In genomic region chr7:81557252-81557984, GRCm38 (mm10) we compare ENCODE assay signal across 23 mouse cellular contexts. TPM values are rescaled to one million over a fixed set of nuclear protein-coding genes. Genes with fewer than 3 reads are reported as not detected.
A peak's percentile ranks its signal among the peaks of the same experiment; 100 is the strongest.
DNase-seq lines count a peak whose midpoint lies in the region; ATAC-seq and TF ChIP-seq lines count a peak whose summit lies in the region.
"Had no signal": no experiment of that assay in that cellular context is flagged by ENCODE, and none has a peak within 500 bp of the region (broad histone marks: within the 10 kb centered on the region; RNA-seq: fewer than 3 reads in every experiment).

No protein-coding gene starts in this region.

- no peaks in the 10 kb centered on the region for H3K4me1 ChIP-seq in embryonic facial prominence, embryonic 14.5 days (ENCODE audit: control insufficient read depth, insufficient read depth, low read length)
- peaks cover 7% of the 10 kb centered on the region; the same call in 1 of the 2 replicates for H3K4me1 ChIP-seq in embryonic facial prominence, embryonic 10.5 days
- no peaks in the 10 kb centered on the region for H3K4me1 ChIP-seq in midbrain, postnatal 0 days (ENCODE audit: insufficient read depth, low read length)
- H3K4me1 ChIP-seq in midbrain, embryonic 13.5 days (replicated peaks), result peaks cover 15% of the 10 kb centered on the region
- H3K4me1 ChIP-seq: neural tube, embryonic 12.5 days had no signal

- H3K4me2 ChIP-seq in embryonic facial prominence, embryonic 14.5 days (ENCODE audit: low read depth, low read length), result no peak overlapping the region
- no peak overlapping the region for H3K4me2 ChIP-seq in midbrain, postnatal 0 days (ENCODE audit: low read depth, low read length, poor library complexity, severe bottlenecking)
- H3K4me2 ChIP-seq in midbrain, embryonic 13.5 days (replicated peaks), result no peak overlapping the region
- H3K4me2 ChIP-seq: embryonic facial prominence, embryonic 13.5 days; neural tube, embryonic 12.5 days had no signal

- TF ChIP-seq CTCF in midbrain, postnatal 0 days (IDR thresholded peaks at IDR 0.05), result no peak

- WGBS in embryonic facial prominence, embryonic 14.5 days, result 50% methylated on average over 7 of the region's 7 CpGs
- 86% methylated on average over 7 of the region's 7 CpGs for WGBS in embryonic facial prominence, embryonic 10.5 days
- 81% methylated on average over 7 of the region's 7 CpGs for WGBS in midbrain, postnatal 0 days
- 82% methylated on average over 7 of the region's 7 CpGs for WGBS in midbrain, embryonic 13.5 days

- H3K9ac ChIP-seq in embryonic facial prominence, embryonic 14.5 days (ENCODE audit: low read depth, low read length), result no peak overlapping the region
- no peak overlapping the region for H3K9ac ChIP-seq in midbrain, postnatal 0 days (replicated peaks; ENCODE audit: low read length, poor library complexity, severe bottlenecking)
- H3K9ac ChIP-seq in midbrain, embryonic 13.5 days (replicated peaks), result no peak overlapping the region
- H3K9ac ChIP-seq: embryonic facial prominence, embryonic 13.5 days; liver, postnatal 0 days; neural tube, embryonic 12.5 days had no signal

- no peaks in the 10 kb centered on the region for H3K36me3 ChIP-seq in embryonic facial prominence, embryonic 14.5 days (ENCODE audit: control insufficient read depth, insufficient read depth, low read length)
- no peaks in the 10 kb centered on the region for H3K36me3 ChIP-seq in embryonic facial prominence, embryonic 10.5 days (replicated peaks)
- H3K36me3 ChIP-seq in midbrain, postnatal 0 days (ENCODE audit: insufficient read depth, low read length), result no peaks in the 10 kb centered on the region
- H3K36me3 ChIP-seq in midbrain, embryonic 13.5 days, result no peaks in the 10 kb centered on the region
- H3K36me3 ChIP-seq: embryonic facial prominence, embryonic 13.5 days; hindbrain, embryonic 10.5 days; neural tube, embryonic 12.5 days had no signal

- intact Hi-C loops in heart, postnatal 10 days (cut with DNase I), result no loop called here

- no peaks in the 10 kb centered on the region for H3K27me3 ChIP-seq in embryonic facial prominence, embryonic 14.5 days (replicated peaks; ENCODE audit: control insufficient read depth, insufficient read depth, low read length)
- H3K27me3 ChIP-seq in embryonic facial prominence, embryonic 10.5 days (replicated peaks; ENCODE audit: low read depth, poor library complexity, severe bottlenecking), result no peaks in the 10 kb centered on the region
- H3K27me3 ChIP-seq in midbrain, postnatal 0 days (ENCODE audit: insufficient read depth, low read length), result no peaks in the 10 kb centered on the region
- H3K27me3 ChIP-seq in midbrain, embryonic 13.5 days, result no peaks in the 10 kb centered on the region
- H3K27me3 ChIP-seq: embryonic facial prominence, embryonic 13.5 days; neural tube, embryonic 12.5 days had no signal

- DNase-seq in embryonic facial prominence, embryonic 14.5 days (ENCODE audit: low spot score), result peak; percentile 82
- DNase-seq in embryonic facial prominence, embryonic 10.5 days (ENCODE audit: low spot score), result no peak
- DNase-seq in heart, postnatal 10 days, result peak; percentile 27 to 34
- no peak for DNase-seq in heart, adult 9 months (ENCODE audit: low spot score in 2 of 2)
- peak; percentile 22 for DNase-seq in midbrain, postnatal 0 days (ENCODE audit: low spot score)
- peak; percentile 72 for DNase-seq in lung, postnatal 36 days
- no peak for DNase-seq in gastrocnemius, postnatal 4 days (ENCODE audit: low spot score in 2 of 2)
- DNase-seq: adrenal gland, adult 2 months; cerebellum, adult 9-10 months; heart, adult 18-20 months; kidney, adult 18-20 months; kidney, postnatal 14 days; liver; liver, postnatal 0 days; right cerebral cortex, postnatal 4 days had no signal

- no peak overlapping the region for H3K4me3 ChIP-seq in embryonic facial prominence, embryonic 14.5 days (ENCODE audit: low read depth, low read length)
- H3K4me3 ChIP-seq in embryonic facial prominence, embryonic 10.5 days, result no peak overlapping the region
- H3K4me3 ChIP-seq in midbrain, postnatal 0 days (ENCODE audit: low read depth, low read length), result no peak overlapping the region
- no peak overlapping the region for H3K4me3 ChIP-seq in midbrain, embryonic 13.5 days (replicated peaks)
- H3K4me3 ChIP-seq: embryonic facial prominence, embryonic 13.5 days; hindbrain, embryonic 10.5 days; neural tube, embryonic 12.5 days had no signal

- H3K27ac ChIP-seq in embryonic facial prominence, embryonic 14.5 days (replicated peaks; ENCODE audit: low read depth, low read length), result no peak overlapping the region
- H3K27ac ChIP-seq in embryonic facial prominence, embryonic 10.5 days (replicated peaks), result no peak overlapping the region
- H3K27ac ChIP-seq in midbrain, postnatal 0 days (ENCODE audit: low read depth, low read length), result no peak overlapping the region
- no peak overlapping the region for H3K27ac ChIP-seq in midbrain, embryonic 13.5 days
- H3K27ac ChIP-seq: embryonic facial prominence, embryonic 13.5 days; hindbrain, embryonic 10.5 days; neural tube, embryonic 12.5 days had no signal

- peak; percentile 63; the same call in 1 of the 2 replicates for ATAC-seq in embryonic facial prominence, embryonic 14.5 days (ENCODE audit: low read depth)
- no peak for ATAC-seq in midbrain, postnatal 0 days (ENCODE audit: low FRiP score)
- no peak for ATAC-seq in midbrain, embryonic 13.5 days
- ATAC-seq: liver, postnatal 0 days had no signal

- no peaks in the 10 kb centered on the region for H3K9me3 ChIP-seq in embryonic facial prominence, embryonic 14.5 days (ENCODE audit: control insufficient read depth, low read length)
- no peaks in the 10 kb centered on the region for H3K9me3 ChIP-seq in embryonic facial prominence, embryonic 10.5 days
- no peaks in the 10 kb centered on the region for H3K9me3 ChIP-seq in midbrain, postnatal 0 days (ENCODE audit: low read length)
- no peaks in the 10 kb centered on the region for H3K9me3 ChIP-seq in midbrain, embryonic 13.5 days
- H3K9me3 ChIP-seq: embryonic facial prominence, embryonic 13.5 days; hindbrain, embryonic 10.5 days; neural tube, embryonic 12.5 days had no signal

RNA-seq across cellular contexts. Expression of gene Fsd2, which starts 9.3 kb away (rescaled TPM):
- polyA plus RNA-seq in embryonic facial prominence, embryonic 14.5 days (2014; fragmentation: Nextera tagmentation; extraction: Ambion mirVana), result 3.7 and 5.0 TPM in 2 replicates
- 0.04 TPM in 1 of 2 replicates, not detected in the other for polyA plus RNA-seq in embryonic facial prominence, embryonic 10.5 days (2016; fragmentation: Nextera tagmentation; extraction: Ambion mirVana)
- total RNA-seq in heart, postnatal 10 days (2021), result 100 to 1,000 TPM; 214 to 226 TPM
- total RNA-seq in midbrain, postnatal 0 days (2014; rRNA removed), result 0.22 TPM in 1 of 2 replicates, not detected in the other
- 0.28 and 0.36 TPM in 2 replicates for polyA plus RNA-seq in midbrain, postnatal 0 days (2015; fragmentation: Nextera tagmentation; extraction: Ambion mirVana)
- polyA plus RNA-seq in midbrain, embryonic 13.5 days (2015; fragmentation: Nextera tagmentation; extraction: Ambion mirVana), result 0.20 and 0.34 TPM in 2 replicates
- total RNA-seq in gastrocnemius, postnatal 4 days (2021), result 100 to 1,000 TPM; 152 to 158 TPM

RNA-seq across cellular contexts. Expression of gene Whamm, which starts 13.6 kb away (rescaled TPM):
- 6.9 and 7.3 TPM in 2 replicates for polyA plus RNA-seq in embryonic facial prominence, embryonic 14.5 days (2014; fragmentation: Nextera tagmentation; extraction: Ambion mirVana)
- polyA plus RNA-seq in embryonic facial prominence, embryonic 10.5 days (2016; fragmentation: Nextera tagmentation; extraction: Ambion mirVana), result 2.4 and 3.4 TPM in 2 replicates
- total RNA-seq in heart, postnatal 10 days (2021), result 1 to 10 TPM; 8.1 to 9.2 TPM
- 6.2 and 9.6 TPM in 2 replicates for total RNA-seq in midbrain, postnatal 0 days (2014; rRNA removed)
- polyA plus RNA-seq in midbrain, postnatal 0 days (2015; fragmentation: Nextera tagmentation; extraction: Ambion mirVana), result 5.4 and 5.5 TPM in 2 replicates
- 4.3 and 5.5 TPM in 2 replicates for polyA plus RNA-seq in midbrain, embryonic 13.5 days (2015; fragmentation: Nextera tagmentation; extraction: Ambion mirVana)
- 1 to 10 TPM; 7.5 to 9.0 TPM for total RNA-seq in gastrocnemius, postnatal 4 days (2021)

RNA-seq across cellular contexts. Expression of gene BC048679, which starts 59.3 kb away (rescaled TPM):
- not detected in 2 replicates for polyA plus RNA-seq in embryonic facial prominence, embryonic 14.5 days (2014; fragmentation: Nextera tagmentation; extraction: Ambion mirVana)
- 0.33 and 0.57 TPM in 2 replicates for polyA plus RNA-seq in embryonic facial prominence, embryonic 10.5 days (2016; fragmentation: Nextera tagmentation; extraction: Ambion mirVana)
- not detected for total RNA-seq in heart, postnatal 10 days (2021)
- total RNA-seq in midbrain, postnatal 0 days (2014; rRNA removed), result not detected in 2 replicates
- not detected in 2 replicates for polyA plus RNA-seq in midbrain, postnatal 0 days (2015; fragmentation: Nextera tagmentation; extraction: Ambion mirVana)
- not detected in 2 replicates for polyA plus RNA-seq in midbrain, embryonic 13.5 days (2015; fragmentation: Nextera tagmentation; extraction: Ambion mirVana)
- total RNA-seq in gastrocnemius, postnatal 4 days (2021), result not detected
- total RNA-seq: adrenal gland, adult 2 months; heart, adult 18-20 months; layer of hippocampus, adult 8-10 months; left cerebral cortex, postnatal 25 days had no signal
- polyA plus RNA-seq: adrenal gland, adult 2 months; cortical plate, adult 2 months; embryonic facial prominence, embryonic 13.5 days; frontal cortex, adult 2 months; liver, postnatal 0 days; neural tube, embryonic 12.5 days had no signal

Comparison
In these comparisons a context has a peak if more than half of its experiments do, and no peak if none do; other contexts are left out.
1. DNase-seq: peak in embryonic facial prominence, embryonic 14.5 days (single experiment), heart, postnatal 10 days (2 of 2), midbrain, postnatal 0 days (single experiment) and lung, postnatal 36 days (single experiment); none in embryonic facial prominence, embryonic 10.5 days (single experiment), heart, adult 9 months (0 of 2) and gastrocnemius, postnatal 4 days (0 of 2).